Mouse (Mus musculus): Measurements from ENCODE around the gene Cdkl4. TPM values are rescaled to one million over a fixed set of nuclear protein-coding genes. Genes with fewer than 3 reads are reported as not detected.

Gene Cdkl4
- polyA plus RNA-seq (2012; rRNA removed): 0.12 TPM in 1 of 2 replicates, not detected in the other

GRCm38 (mm10) chr17:80577639-80578038 is at the start of gene Cdkl4:
Gene Cdkl4, minus strand, starts transcription at chr17:80577813.

DNA sequence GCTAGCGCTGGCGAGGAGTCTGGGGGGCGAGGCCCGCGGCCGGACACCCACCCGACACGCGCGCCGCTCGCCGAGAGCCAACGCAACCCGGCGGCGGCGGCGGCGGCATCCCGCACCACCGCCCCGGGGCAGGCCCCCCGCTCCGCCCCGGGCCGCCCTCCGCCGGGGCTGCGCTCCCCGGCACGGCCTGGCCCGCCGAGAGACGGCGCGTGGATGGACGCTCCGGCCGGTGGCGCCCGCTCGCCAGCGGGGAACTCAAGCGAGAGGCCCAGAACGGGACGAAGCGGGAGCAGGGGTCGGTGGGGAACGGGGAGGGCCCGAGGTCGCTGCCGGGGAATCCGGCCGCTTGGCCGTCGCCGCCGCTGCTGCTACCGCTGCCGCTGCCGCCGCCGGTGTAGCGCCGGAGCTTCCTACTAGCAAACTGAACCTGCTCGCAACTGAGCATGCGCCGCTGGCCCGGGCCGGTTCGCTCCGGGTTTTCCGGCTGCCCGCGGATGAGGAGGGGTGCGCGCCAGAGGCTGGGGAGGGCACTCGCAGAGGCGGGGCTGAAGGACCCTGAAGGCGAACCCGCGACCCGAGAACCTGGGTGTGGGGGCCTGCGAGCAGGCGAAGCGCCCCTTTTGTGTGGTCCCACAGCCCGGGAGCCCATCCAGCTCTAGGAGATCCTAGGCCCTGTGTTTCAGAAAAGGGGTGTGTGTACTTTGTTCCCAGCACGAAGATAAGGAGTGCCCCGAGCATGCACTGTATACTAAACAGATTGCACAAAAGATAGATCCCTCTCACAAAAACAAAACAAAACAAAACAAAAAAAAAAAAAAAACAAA is 97.4 kb downstream of the Cdkl4 start, which contains the start of gene Sos1:
Sos1 (minus strand) TSS at position 423 of the 824 bp plus-strand sequence.

Other genes starting within 250 kb of the Cdkl4 start
- gene Gm10190, start 204.3 kb downstream of the Cdkl4 start, polyA plus RNA-seq (2012; rRNA removed): not detected in 2 replicates
- 0.47 and 0.75 TPM in 2 replicates for gene Sos1, start 97.4 kb downstream of the Cdkl4 start, polyA plus RNA-seq (2012; rRNA removed)
- gene Map4k3, start 150.7 kb upstream of the Cdkl4 start, polyA plus RNA-seq (2012; rRNA removed): 13.7 and 28.5 TPM in 2 replicates

All from stomach, adult 2 months (tissue).